Mouse (Mus musculus): Measurements from ENCODE around the gene Sh3glb2. TPM values are rescaled to one million over a fixed set of nuclear protein-coding genes. Genes with fewer than 3 reads are reported as not detected.

Gene Sh3glb2
- polyA plus RNA-seq, 1 experiment from 2014 or later, result 101 TPM

DNA sequence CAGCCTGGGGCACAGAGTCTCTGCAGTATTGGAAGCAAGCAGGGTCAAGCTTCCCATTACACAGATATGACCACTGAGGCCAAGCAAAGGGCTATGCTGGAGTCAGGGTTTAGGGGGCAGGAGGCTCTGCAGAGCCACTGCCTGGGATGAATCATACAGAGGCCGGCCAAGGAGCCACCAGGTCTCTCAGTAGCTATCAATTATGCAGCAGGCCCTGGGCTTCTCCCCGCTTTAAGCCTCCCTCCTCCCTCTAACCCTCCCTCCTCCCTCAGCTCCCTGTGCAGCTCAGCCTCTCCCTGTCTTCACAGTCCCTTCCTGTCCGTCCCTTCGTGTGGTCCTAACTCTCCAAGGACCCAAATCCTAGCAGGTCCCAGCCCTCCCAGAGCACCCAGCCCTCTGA is 2.9 kb downstream of the Sh3glb2 start:
- Histone ChIP-seq H3K27me3 (no peaks in the 10 kb centered on the region), H3K27ac (replicated peaks) (no peak overlapping the region), H3K9ac (replicated peaks) (no peak overlapping the region), H3K4me1 (peaks cover 16% of the 10 kb centered on the region), H3K4me2 (replicated peaks) (no peak overlapping the region), H3K9me3 (no peaks in the 10 kb centered on the region), H3K4me3 (no peak overlapping the region), H3K36me3 (peaks cover 29% of the 10 kb centered on the region)
- WGBS, result 59% methylated on average over 4 of the region's 4 CpGs
- no peak for ATAC-seq (ENCODE audit: low FRiP score, low read depth)

DNA sequence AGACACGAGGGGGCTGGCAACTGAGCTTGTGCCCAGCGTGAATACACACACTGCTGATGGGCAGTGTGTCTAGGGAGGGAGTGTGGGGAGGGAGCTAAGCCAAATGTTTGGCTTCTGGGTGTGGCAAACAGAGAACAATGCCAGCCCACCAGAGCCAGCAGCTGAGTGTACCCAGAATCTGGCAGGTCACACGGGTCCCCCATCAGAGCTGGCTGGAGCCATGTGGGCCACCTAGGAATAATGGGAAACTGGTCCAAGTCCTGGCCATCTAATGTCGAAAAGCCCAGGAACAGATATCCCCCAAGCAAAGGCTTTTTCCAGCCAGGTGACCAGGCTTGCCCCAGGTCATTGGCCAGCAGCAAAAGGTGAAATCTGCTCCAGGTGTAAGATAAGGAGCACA is 3.3 kb downstream of the Sh3glb2 start:
- Histone ChIP-seq H3K27ac (replicated peaks) (no peak overlapping the region), H3K4me2 (replicated peaks) (no peak overlapping the region), H3K4me1 (peaks cover 16% of the 10 kb centered on the region), H3K4me3 (no peak overlapping the region), H3K36me3 (peaks cover 31% of the 10 kb centered on the region), H3K9me3 (no peaks in the 10 kb centered on the region), H3K27me3 (no peaks in the 10 kb centered on the region), H3K9ac (replicated peaks) (no peak overlapping the region)
- ATAC-seq (ENCODE audit: low FRiP score, low read depth), result no peak
- 69% methylated on average over 4 of the region's 4 CpGs for WGBS

DNA sequence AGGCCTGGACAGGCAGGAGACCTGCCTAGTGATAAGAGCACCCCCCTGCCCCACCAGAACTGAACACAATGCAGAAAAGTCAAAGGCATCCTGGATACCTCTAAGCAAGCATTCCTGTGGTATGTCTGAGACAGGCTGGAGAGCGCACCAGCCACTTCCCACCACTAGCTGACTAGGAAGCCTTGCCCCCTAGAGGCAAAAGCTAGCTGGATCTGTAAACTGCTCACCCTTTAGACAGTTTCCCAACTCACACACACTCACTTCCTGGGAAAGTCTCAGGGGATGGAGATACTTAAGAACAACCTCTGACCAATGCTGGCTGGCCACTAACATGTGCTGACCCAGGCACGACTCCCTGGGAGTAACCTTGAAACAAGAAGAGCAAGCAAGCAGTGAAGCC is 8.0 kb downstream of the Sh3glb2 start:
- Histone ChIP-seq H3K36me3 (peaks cover 75% of the 10 kb centered on the region), H3K4me2 (replicated peaks) (no peak overlapping the region), H3K9me3 (no peaks in the 10 kb centered on the region), H3K9ac (replicated peaks) (no peak overlapping the region), H3K4me1 (no peaks in the 10 kb centered on the region), H3K27me3 (no peaks in the 10 kb centered on the region), H3K4me3 (no peak overlapping the region), H3K27ac (replicated peaks) (no peak overlapping the region)
- 80% methylated on average over 2 of the region's 2 CpGs for WGBS
- no peak for ATAC-seq (ENCODE audit: low FRiP score, low read depth)

DNA sequence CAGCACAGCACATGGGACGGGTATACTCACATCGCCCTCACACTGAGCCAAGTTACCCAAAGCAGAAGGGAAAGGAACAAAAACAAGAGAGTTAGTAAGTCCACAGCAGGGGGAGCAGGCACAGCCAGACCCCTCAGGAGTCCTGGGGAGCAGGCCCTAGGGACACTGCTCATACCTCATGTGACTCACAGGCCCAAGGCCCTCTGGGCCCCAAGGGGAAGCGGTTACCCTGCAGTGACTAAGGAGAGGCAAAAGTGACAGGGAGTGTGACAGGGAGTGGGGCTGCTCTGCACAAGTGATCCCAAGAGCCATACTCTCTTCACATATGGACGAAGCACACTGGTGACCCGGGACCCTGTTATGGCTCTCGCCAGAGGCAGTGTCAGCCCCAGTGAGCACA is 9.9 kb downstream of the Sh3glb2 start:
- no peaks in the 10 kb centered on the region for H3K4me1 ChIP-seq
- WGBS, result 85% methylated on average over 6 of the region's 6 CpGs
- no peak overlapping the region for H3K27ac ChIP-seq (replicated peaks)
- H3K36me3 ChIP-seq, result peaks cover 85% of the 10 kb centered on the region
- no peak overlapping the region for H3K9ac ChIP-seq (replicated peaks)
- no peak overlapping the region for H3K4me3 ChIP-seq
- H3K27me3 ChIP-seq, result no peaks in the 10 kb centered on the region
- no peak overlapping the region for H3K4me2 ChIP-seq (replicated peaks)
- no peaks in the 10 kb centered on the region for H3K9me3 ChIP-seq
- ATAC-seq (ENCODE audit: low FRiP score, low read depth), result no peak

DNA sequence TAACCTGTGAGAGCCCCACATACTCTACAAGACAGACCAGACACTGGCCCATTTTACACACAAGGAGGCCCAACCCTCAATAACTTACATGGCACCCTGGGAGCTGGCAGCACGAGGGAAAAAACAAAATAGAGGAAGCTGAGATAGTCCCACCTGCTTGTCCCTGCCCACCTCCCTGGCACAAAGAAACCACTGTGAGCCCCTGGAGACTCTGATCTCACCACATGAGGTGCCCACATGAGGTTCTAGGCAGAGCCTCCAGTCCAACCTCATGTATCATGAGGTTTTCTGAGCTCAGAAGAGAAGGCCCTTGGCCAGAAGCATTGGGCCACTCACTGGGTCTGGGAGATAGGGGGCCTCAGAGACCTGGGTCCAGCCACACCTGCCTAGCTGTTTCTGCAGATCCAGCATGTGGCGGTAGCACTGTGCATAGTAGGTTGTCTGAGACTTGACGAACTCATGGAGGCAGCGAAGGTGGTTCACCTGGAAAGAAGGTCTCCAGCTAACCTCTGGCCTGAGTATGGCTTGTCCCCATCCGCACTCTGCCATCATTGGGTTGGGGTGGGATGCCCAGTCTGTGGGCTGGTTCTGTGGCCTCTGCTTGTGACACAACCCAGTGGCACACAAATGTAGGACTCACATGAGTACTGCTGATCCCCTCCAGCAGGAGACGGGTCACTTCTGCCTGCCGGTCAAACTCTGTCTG is 13.0 kb downstream of the Sh3glb2 start:
- peaks cover 97% of the 10 kb centered on the region for H3K36me3 ChIP-seq

DNA sequence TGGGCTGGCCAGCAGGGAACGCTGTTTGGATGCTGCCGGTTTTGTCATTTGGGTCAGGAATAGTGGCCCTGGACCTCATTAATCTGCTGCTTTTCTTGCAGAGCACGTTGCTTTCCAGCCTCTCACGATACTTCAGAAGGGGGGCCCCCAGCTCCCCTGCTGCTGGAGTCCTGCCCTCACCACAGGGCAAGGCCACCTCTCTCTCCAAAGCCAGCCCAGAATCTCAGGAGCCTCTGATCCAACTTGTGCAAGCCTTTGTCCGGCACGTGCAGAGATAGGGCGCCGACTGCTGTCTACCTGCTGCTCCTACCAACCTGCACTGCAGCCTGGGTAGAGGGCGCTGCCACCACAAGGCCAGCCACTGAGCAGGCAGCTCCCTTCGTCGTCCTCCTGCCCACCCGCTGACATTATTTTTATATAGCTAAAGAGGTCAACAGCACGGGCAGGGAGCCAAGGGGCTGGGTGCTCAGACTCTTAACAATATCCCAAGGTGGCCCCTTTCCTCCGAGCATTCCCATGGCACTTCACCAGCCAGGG is 15.5 kb downstream of the Sh3glb2 start:
- Histone ChIP-seq H3K9ac (replicated peaks) (no peak overlapping the region; the same call in 1 of the 2 replicates), H3K27ac (replicated peaks) (no peak overlapping the region), H3K27me3 (no peaks in the 10 kb centered on the region), H3K9me3 (no peaks in the 10 kb centered on the region), H3K4me1 (no peaks in the 10 kb centered on the region), H3K4me3 (no peak overlapping the region), H3K36me3 (peaks cover 98% of the 10 kb centered on the region), H3K4me2 (replicated peaks) (no peak overlapping the region)
- ATAC-seq (ENCODE audit: low FRiP score, low read depth), result no peak
- 77% methylated on average over 14 of the region's 14 CpGs for WGBS

More for the DNA sequence above, 13.0 kb downstream of the Sh3glb2 start:
- Histone ChIP-seq H3K4me2 (replicated peaks) (no peak overlapping the region), H3K27ac (replicated peaks) (no peak overlapping the region; the same call in 1 of the 2 replicates), H3K9me3 (no peaks in the 10 kb centered on the region), H3K9ac (replicated peaks) (no peak overlapping the region), H3K4me3 (no peak overlapping the region), H3K4me1 (no peaks in the 10 kb centered on the region), H3K27me3 (no peaks in the 10 kb centered on the region)
- WGBS, result 89% methylated on average over 7 of the region's 7 CpGs
- no peak for ATAC-seq (ENCODE audit: low FRiP score, low read depth)

DNA sequence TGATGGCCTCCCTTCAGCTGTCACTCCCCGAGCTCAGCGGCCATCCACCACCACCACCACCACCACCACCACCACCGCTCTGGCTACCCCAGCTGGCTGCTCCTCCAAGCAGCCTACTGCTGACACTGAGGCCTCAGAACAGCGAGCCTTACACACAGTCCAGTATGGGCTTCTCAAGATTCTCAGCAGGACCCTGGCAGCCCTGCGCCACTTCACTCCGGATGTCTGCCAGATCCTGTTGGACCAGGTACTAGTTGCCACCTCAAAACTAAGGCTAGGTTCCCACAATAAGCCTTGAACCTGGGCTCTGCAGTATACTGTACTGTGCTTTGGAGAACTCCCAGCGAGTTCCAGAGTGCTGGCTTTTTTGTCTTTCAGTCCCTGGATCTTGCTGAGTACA is 16.6 kb downstream of the Sh3glb2 start:
- peaks cover 99% of the 10 kb centered on the region for H3K36me3 ChIP-seq
- no peak overlapping the region for H3K4me3 ChIP-seq
- 88% methylated on average over 7 of the region's 7 CpGs for WGBS
- ATAC-seq (ENCODE audit: low FRiP score, low read depth), result no peak
- no peaks in the 10 kb centered on the region for H3K9me3 ChIP-seq
- no peaks in the 10 kb centered on the region for H3K4me1 ChIP-seq
- H3K27ac ChIP-seq (replicated peaks), result no peak overlapping the region
- H3K9ac ChIP-seq (replicated peaks), result no peak overlapping the region
- no peak overlapping the region for H3K4me2 ChIP-seq (replicated peaks)
- H3K27me3 ChIP-seq, result no peaks in the 10 kb centered on the region

DNA sequence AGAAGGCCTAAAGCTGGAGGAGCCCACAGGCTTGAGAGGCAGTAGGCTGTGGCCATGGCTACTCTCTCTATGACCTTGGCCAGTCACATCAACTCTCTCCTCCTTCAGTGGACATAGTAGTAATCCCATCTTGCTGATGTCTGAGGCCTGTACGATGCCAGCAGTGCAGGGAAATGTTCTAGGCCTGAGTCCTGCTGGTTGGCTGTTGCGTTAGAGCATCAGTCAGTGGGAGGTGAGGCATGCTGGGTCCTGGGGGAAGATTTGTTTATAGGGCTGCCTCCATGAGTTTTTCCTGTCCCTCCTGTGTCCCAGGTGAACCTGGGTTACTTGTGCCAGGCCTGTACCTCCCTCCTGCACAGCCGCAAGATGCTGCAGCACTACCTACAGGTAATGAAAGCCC is 17.1 kb downstream of the Sh3glb2 start:
- no peaks in the 10 kb centered on the region for H3K9me3 ChIP-seq
- H3K9ac ChIP-seq (replicated peaks), result no peak overlapping the region
- H3K4me2 ChIP-seq (replicated peaks), result no peak overlapping the region
- no peak for ATAC-seq (ENCODE audit: low FRiP score, low read depth)
- no peak overlapping the region for H3K4me3 ChIP-seq
- H3K4me1 ChIP-seq, result no peaks in the 10 kb centered on the region
- 93% methylated on average over 3 of the region's 3 CpGs for WGBS
- H3K27ac ChIP-seq (replicated peaks), result no peak overlapping the region
- peaks cover 99% of the 10 kb centered on the region for H3K36me3 ChIP-seq
- H3K27me3 ChIP-seq, result no peaks in the 10 kb centered on the region

DNA sequence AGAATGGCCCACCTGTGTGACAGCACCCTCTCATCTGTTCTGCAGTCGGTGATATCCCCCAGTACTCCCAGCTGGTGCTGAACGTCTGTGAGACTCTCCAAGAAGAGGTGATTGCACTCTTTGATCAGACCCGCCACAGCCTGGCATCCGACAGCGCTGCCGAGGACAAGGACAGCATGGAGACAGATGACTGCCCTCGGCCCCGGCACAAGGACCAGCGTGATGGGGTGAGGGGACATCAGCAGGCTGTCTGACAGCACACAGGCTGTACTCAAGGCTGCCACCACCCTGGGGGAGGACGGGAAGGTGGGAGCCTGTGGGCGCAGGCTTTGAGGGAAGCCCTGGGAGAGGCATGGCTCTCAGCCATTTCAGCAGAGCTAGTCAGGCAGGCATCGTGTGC is 22.0 kb downstream of the Sh3glb2 start:
- Histone ChIP-seq H3K27me3 (no peaks in the 10 kb centered on the region), H3K27ac (replicated peaks) (no peak overlapping the region), H3K4me3 (no peak overlapping the region), H3K9ac (replicated peaks) (no peak overlapping the region), H3K4me1 (no peaks in the 10 kb centered on the region), H3K36me3 (peaks cover 100% of the 10 kb centered on the region), H3K4me2 (replicated peaks) (no peak overlapping the region), H3K9me3 (no peaks in the 10 kb centered on the region)
- WGBS, result 91% methylated on average over 12 of the region's 12 CpGs
- ATAC-seq (ENCODE audit: low FRiP score, low read depth), result no peak

DNA sequence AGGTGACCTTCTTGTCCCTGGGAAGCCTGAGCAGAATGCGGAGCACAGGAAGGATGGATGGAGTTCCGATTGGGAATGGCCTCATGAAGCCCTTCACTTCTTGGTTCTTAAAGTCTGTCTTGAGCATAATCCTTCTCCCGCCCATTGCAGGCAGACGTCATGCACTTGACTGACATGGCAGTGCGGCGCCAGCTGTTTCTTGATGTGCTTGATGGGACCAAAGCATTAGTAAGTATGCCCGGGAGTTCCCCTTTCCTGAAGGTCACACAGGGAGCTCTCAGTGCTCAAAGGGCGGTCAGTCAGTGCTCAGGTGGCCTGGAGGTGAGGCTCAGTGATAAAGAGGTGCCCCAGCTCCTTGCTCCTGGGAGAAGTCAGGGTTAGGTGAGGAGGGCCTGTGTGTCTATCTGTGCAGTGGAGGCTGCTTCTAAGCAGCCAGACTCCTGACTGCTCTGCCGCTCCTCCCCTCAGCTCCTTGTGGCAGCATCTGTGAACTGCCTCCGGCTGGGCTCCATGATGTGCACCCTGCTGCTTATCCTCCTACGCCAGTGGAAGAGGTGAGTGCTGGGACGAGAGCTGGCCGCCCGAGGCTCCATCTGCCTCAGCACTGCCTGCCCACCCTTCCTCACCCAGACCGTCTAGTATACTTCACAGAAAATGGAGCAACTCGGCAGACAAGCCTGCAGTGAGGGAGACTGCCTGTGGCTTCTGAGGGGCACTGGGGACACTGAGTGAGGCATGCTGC is 22.8 kb downstream of the Sh3glb2 start:
- H3K9me3 ChIP-seq, result no peaks in the 10 kb centered on the region
- H3K27ac ChIP-seq (replicated peaks), result no peak overlapping the region
- no peak overlapping the region for H3K4me3 ChIP-seq
- H3K4me2 ChIP-seq (replicated peaks), result no peak overlapping the region
- 89% methylated on average over 16 of the region's 16 CpGs for WGBS
- H3K4me1 ChIP-seq, result no peaks in the 10 kb centered on the region
- H3K9ac ChIP-seq (replicated peaks), result no peak overlapping the region
- H3K36me3 ChIP-seq, result peaks cover 100% of the 10 kb centered on the region
- H3K27me3 ChIP-seq, result no peaks in the 10 kb centered on the region
- ATAC-seq (ENCODE audit: low FRiP score, low read depth), result no peak

DNA sequence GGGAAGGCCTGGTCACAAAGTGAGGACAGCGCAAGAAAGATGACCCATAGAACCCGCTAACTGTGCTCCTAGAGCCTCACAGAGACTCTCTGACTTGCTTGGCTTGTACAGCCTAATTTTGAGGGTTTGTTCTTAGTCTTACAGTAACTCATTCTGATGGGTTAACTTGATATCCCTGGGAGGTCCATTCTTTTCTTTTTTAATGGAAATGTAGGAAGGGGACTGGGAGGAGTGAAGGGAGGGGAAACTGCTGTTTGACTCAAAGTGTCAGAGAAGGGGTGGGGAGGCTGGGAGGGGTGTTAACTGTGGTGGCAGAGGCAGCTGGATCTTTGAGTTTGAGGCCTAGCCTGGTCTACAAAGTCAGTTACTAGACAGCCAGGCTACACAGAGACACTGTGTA is 23.8 kb downstream of the Sh3glb2 start:
- peaks cover 100% of the 10 kb centered on the region for H3K36me3 ChIP-seq

DNA sequence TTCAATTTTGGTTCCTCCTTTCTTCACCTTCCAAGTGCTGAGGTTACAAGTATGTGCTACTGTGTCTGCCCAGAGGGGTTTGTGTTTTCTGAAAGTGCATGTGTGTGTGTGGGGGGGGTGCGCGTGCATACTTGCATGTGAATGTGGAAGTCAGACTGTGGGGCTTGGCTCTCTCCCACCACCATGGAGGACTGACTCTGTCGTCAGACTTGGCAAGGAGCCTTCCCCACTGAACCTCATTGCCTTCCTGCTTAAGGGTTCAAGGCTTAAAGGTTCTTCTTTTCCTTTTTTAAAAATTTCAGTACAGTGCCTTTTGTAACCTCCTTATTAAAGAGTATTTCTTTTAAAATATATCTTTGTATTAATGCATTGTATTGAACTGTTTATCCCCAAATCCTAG is 30.3 kb downstream of the Sh3glb2 start:
- Histone ChIP-seq H3K36me3 (peaks cover 99% of the 10 kb centered on the region), H3K4me2 (replicated peaks) (no peak overlapping the region), H3K27me3 (no peaks in the 10 kb centered on the region), H3K27ac (replicated peaks) (no peak overlapping the region), H3K4me3 (no peak overlapping the region), H3K9me3 (no peaks in the 10 kb centered on the region), H3K9ac (replicated peaks) (no peak overlapping the region), H3K4me1 (no peaks in the 10 kb centered on the region)
- WGBS, result 95% methylated on average over 3 of the region's 3 CpGs
- no peak for ATAC-seq (ENCODE audit: low FRiP score, low read depth)

More for the DNA sequence above, 23.8 kb downstream of the Sh3glb2 start:
- 96% methylated on average over 2 of the region's 2 CpGs for WGBS
- ATAC-seq (ENCODE audit: low FRiP score, low read depth), result no peak
- H3K27ac ChIP-seq (replicated peaks), result no peak overlapping the region
- H3K4me2 ChIP-seq (replicated peaks), result no peak overlapping the region
- H3K27me3 ChIP-seq, result no peaks in the 10 kb centered on the region
- H3K4me3 ChIP-seq, result no peak overlapping the region
- H3K4me1 ChIP-seq, result no peaks in the 10 kb centered on the region
- no peak overlapping the region for H3K9ac ChIP-seq (replicated peaks)
- no peaks in the 10 kb centered on the region for H3K9me3 ChIP-seq

Data from midbrain, embryonic 12.5 days (tissue).